Mouse (Mus musculus) bone marrow, adult 2 months (tissue): ENCODE results near the gene Bpifb6. TPM values are rescaled to one million over a fixed set of nuclear protein-coding genes. Genes with fewer than 3 reads are reported as not detected.
A peak's percentile ranks its signal among the peaks of the same experiment; 100 is the strongest.

Source experiments
- H3K27ac ChIP-seq: fragments of 200-500 bp; 2 replicates; pipeline ENCODE4 v1.5.1; 2012; ENCODE audit warnings: low read depth, mild to moderate bottlenecking, control low read depth, inconsistent platforms, low read length; ENCODE audit not compliant: control insufficient read depth, poor library complexity, insufficient read depth
- H3K4me1 ChIP-seq: fragments of 200-500 bp; 2 replicates; pipeline ENCODE4 v1.6.1; 2011; ENCODE audit warnings: low read length; ENCODE audit not compliant: control insufficient read depth, insufficient read depth
- H3K4me3 ChIP-seq: fragments of 200-500 bp; replicated peaks from 2 replicates; pipeline ENCODE3; 2011; ENCODE audit warnings: mild to moderate bottlenecking, low read depth, low read length, control low read depth; ENCODE audit not compliant: control insufficient read depth
- CTCF ChIP-seq: fragments of 200-500 bp; IDR thresholded peaks from 2 replicates; pipeline ENCODE4 v1.5.1; 2011; ENCODE audit warnings: low read length, control low read depth; ENCODE audit not compliant: control insufficient read depth, insufficient read depth
- POLR2A ChIP-seq: fragments of 200-500 bp; IDR thresholded peaks from 2 replicates; pipeline ENCODE4 v1.6.1; 2011; ENCODE audit warnings: low read depth, mild to moderate bottlenecking, control low read depth, low read length, borderline replicate concordance; ENCODE audit not compliant: control insufficient read depth
- WGBS: fragments of 180-500 bp; shearing (Covaris S2); methylation state at CpG from one replicate; pipeline ENCODE4 v1.1.7; 2018; 5-methylcytosine and 5-hydroxymethylcytosine counted together
- polyA plus RNA-seq: library from polyadenylated mRNA; stranded (reverse); fragments of >200 nt; gene quantifications from 2 replicates; pipeline ENCODE4 v1.2.4, GENCODE M21; 2011; ENCODE audit warnings: low replicate concordance; ENCODE audit not compliant: missing spikeins, insufficient read depth, insufficient read length

Gene Bpifb6
- not detected in 2 replicates for polyA plus RNA-seq

- Histone ChIP-seq H3K4me3 (no peak within 1 kb of the TSS), H3K27ac (no peak within 1 kb of the TSS), H3K4me1 (no peaks in the 10 kb centered on the region)
- TF ChIP-seq CTCF: no peak
- no peak for TF ChIP-seq POLR2A
- WGBS: 72% methylated on average over 4 of the region's 4 CpGs
These were observed at the start of gene Bpifb6 for GRCm38 (mm10) chr2:153900088-153900487. Bpifb6 (plus strand) TSS chr2:153900388.

GRCm38 (mm10) chr2:153851030-153851360, 49.2 kb upstream of the Bpifb6 start:
- TF ChIP-seq CTCF: peak; percentile 58
- TF ChIP-seq POLR2A: no peak
- 11% methylated on average over 4 of the region's 4 CpGs for WGBS
- Histone ChIP-seq H3K27ac (no peak overlapping the region), H3K4me1 (no peaks in the 10 kb centered on the region), H3K4me3 (no peak overlapping the region)

- Histone ChIP-seq H3K4me3 (no peak overlapping the region), H3K4me1 (no peaks in the 10 kb centered on the region), H3K27ac (no peak overlapping the region)
- TF ChIP-seq POLR2A (no peak), CTCF (no peak)
- WGBS: 26% methylated on average over 5 of the region's 5 CpGs
These were observed 46.6 kb upstream of the Bpifb6 start for GRCm38 (mm10) chr2:153853544-153853943.

- no peak overlapping the region for H3K27ac ChIP-seq
- H3K4me1 ChIP-seq: no peaks in the 10 kb centered on the region
- H3K4me3 ChIP-seq: no peak overlapping the region
- WGBS: 73% methylated on average over 2 of the region's 2 CpGs
- TF ChIP-seq CTCF (no peak), POLR2A (no peak)
These were observed 40.6 kb upstream of the Bpifb6 start for GRCm38 (mm10) chr2:153859581-153859980.

GRCm38 (mm10) chr2:153860315-153860714, 39.9 kb upstream of the Bpifb6 start:
- TF ChIP-seq POLR2A: no peak
- no peak for TF ChIP-seq CTCF
- H3K4me1 ChIP-seq: no peaks in the 10 kb centered on the region
- WGBS: 88% methylated on average over 11 of the region's 11 CpGs

GRCm38 (mm10) chr2:153860715-153861114, 39.5 kb upstream of the Bpifb6 start:
- Histone ChIP-seq H3K27ac (0 out of 2 replicates have a peak overlapping the region, but pooled peaks have one; percentile 6), H3K4me3 (no peak overlapping the region), H3K4me1 (no peaks in the 10 kb centered on the region)
- TF ChIP-seq POLR2A: no peak
- no peak for TF ChIP-seq CTCF
- WGBS: 53% methylated on average over 3 of the region's 3 CpGs

More at GRCm38 (mm10) chr2:153860315-153860714, 39.9 kb upstream of the Bpifb6 start:
- H3K4me3 ChIP-seq: no peak overlapping the region
- H3K27ac ChIP-seq: no peak overlapping the region

GRCm38 (mm10) chr2:153861960-153862359, 38.2 kb upstream of the Bpifb6 start:
- Histone ChIP-seq H3K27ac (no peak overlapping the region; the same call in 1 of the 2 replicates), H3K4me3 (no peak overlapping the region), H3K4me1 (no peaks in the 10 kb centered on the region)
- TF ChIP-seq CTCF (no peak), POLR2A (no peak)
- whole genome bisulfite sequencing: 66% methylated on average over 3 of the region's 3 CpGs

GRCm38 (mm10) chr2:153870984-153871383, 29.2 kb upstream of the Bpifb6 start, which contains the start of gene Sun5:
Sun5 (minus strand) TSS chr2:153871084.
- WGBS: 80% methylated on average over 4 of the region's 4 CpGs
- Histone ChIP-seq H3K4me3 (no peak within 1 kb of the TSS), H3K27ac (no peak within 1 kb of the TSS), H3K4me1 (no peaks in the 10 kb centered on the region)
- no peak for TF ChIP-seq POLR2A
- TF ChIP-seq CTCF: no peak

- H3K4me1 ChIP-seq: no peaks in the 10 kb centered on the region
- TF ChIP-seq POLR2A (no peak), CTCF (no peak)
- H3K27ac ChIP-seq: no peak within 1 kb of the TSS
- no peak within 1 kb of the TSS for H3K4me3 ChIP-seq
- WGBS: 74% methylated on average over 9 of the region's 9 CpGs
These were observed 25.4 kb upstream of the Bpifb6 start, which contains the start of gene Bpifb2 for GRCm38 (mm10) chr2:153874745-153875144. Bpifb2 (plus strand) TSS chr2:153875045.
